Mouse (Mus musculus): ENCODE results near the gene Ino80b.
A peak's percentile ranks its signal among the peaks of the same experiment; 100 is the strongest.
"Not testable (repeated sequence)": the region's sequence is repeated elsewhere in the genome, so short reads cannot be mapped to it uniquely, and the experiment has no call there.

The Ino80b gene

GRCm38 (mm10) chr6:83125331-83125730 lies at the start of gene Ino80b:
Gene Ino80b (minus strand): TSS chr6:83125431.
- no peak for DNase-seq (ENCODE audit: low read depth)

- no peak for DNase-seq (ENCODE audit: low read depth)
These were observed 47.1 kb upstream of the Ino80b start for GRCm38 (mm10) chr6:83172240-83172920.

- no peak for DNase-seq (ENCODE audit: low read depth)
These were observed 45.8 kb upstream of the Ino80b start for GRCm38 (mm10) chr6:83171063-83171462.

DNA sequence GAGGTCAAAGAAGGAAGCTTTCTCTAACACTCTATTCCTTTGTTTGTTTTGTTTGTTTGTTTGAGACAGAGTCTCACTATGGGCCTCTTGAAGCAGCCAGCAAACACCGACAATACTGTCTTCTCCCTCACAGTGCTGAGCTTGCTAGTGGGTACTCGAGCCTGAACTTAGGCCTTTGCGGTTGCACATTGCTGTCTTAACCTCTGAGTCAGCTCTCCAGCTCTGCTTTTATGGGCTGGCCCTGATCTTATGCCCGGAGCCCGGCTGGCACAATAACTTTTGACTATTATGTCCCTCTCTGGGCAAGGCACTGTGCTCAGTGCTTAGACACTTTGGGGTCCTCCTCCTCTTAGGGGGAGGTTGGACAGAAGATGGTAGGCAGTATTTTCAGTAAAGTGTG lies 44.6 kb upstream of the Ino80b start:
- peak; percentile 22 for DNase-seq (ENCODE audit: low read depth)

DNA sequence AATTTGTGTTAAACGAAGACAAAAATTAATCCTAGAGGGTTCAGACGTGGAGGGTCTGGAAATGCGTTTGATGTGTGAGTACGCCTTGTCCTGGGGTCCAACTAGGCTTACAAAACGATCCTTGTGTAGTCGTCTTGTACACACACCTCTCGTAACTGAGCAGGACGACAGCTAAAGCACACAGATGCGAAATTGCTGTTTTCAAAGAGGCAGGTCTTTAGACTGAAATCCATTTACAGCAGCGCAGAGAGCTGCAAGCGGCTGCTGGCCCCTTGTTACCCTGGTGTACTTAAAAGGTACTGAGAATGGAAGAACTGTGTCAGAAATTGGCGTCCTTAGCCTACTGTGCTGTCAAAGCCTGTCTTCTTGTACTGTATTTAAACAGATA lies 41.0 kb upstream of the Ino80b start:
- no peak for DNase-seq (ENCODE audit: low read depth)

- peak; percentile 81 for DNase-seq (ENCODE audit: low read depth)
These were observed 40.5 kb upstream of the Ino80b start, which contains the start of gene Dctn1 for GRCm38 (mm10) chr6:83165607-83166242. Gene Dctn1 (plus strand): TSS chr6:83165920.

- DNase-seq (ENCODE audit: low read depth), result no peak
These were observed 39.9 kb upstream of the Ino80b start for GRCm38 (mm10) chr6:83165026-83165606.

DNA sequence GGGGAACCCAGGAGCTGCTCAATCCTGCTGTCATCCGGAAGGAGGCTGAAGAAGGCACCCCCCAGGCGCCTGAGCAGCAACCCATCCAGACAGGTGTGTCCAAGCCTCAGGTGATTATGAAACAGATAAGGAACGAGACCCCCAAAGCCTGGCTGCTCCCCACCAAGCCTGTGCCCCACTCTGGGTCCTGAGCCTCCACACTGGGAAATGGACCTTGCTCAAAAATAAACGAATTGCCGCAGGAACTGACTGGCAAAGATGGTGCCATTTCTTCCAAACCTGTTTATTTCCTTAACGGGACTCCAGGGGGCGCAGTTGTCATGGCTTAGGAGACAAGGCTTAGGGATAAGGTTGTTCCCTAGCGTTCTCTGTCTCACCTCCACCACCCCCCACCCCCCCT lies 37.5 kb upstream of the Ino80b start:
- peak; percentile 27 for DNase-seq (ENCODE audit: low read depth)

GRCm38 (mm10) chr6:83161921-83162641 lies 36.9 kb upstream of the Ino80b start:
- DNase-seq (ENCODE audit: low read depth), result no peak

DNA sequence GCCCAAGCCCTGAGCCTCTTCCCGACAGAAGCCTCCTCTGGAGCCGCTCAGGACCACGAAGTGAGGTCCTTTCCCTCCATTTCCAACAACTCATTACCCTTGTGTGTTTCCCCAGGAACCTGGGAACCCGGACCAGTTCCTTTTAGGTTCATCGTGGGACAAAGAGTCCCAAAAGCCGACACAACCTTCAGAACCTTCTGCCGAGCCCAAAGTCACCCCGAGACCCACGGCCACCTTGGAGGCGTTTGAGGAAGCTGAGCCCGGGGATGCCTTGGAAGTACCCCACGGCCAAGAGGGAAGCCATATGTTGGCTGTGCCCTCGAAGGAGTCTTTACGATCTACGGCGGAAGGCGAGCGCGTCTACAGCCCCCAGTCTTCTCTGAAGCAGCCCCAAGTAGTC lies 36.2 kb upstream of the Ino80b start:
- no peak for DNase-seq (ENCODE audit: low read depth)

GRCm38 (mm10) chr6:83159456-83159855 lies 34.2 kb upstream of the Ino80b start:
- DNase-seq (ENCODE audit: low read depth), result not testable (repeated sequence)

- no peak for DNase-seq (ENCODE audit: low read depth)
These were observed 31.0 kb upstream of the Ino80b start, which contains the start of the genes Wdr54 and 1700003E16Rik for GRCm38 (mm10) chr6:83156259-83156684. Gene Wdr54 (minus strand): TSS chr6:83156397. Gene 1700003E16Rik (plus strand): TSS chr6:83156404.

- no peak for DNase-seq (ENCODE audit: low read depth)
These were observed 30.5 kb upstream of the Ino80b start for GRCm38 (mm10) chr6:83155552-83156238.

GRCm38 (mm10) chr6:83153485-83153884 lies 28.3 kb upstream of the Ino80b start:
- no peak for DNase-seq (ENCODE audit: low read depth)

- no peak for DNase-seq (ENCODE audit: low read depth)
These were observed 27.8 kb upstream of the Ino80b start for GRCm38 (mm10) chr6:83153038-83153437.

GRCm38 (mm10) chr6:83151721-83152120 lies 26.5 kb upstream of the Ino80b start:
- no peak for DNase-seq (ENCODE audit: low read depth)

- DNase-seq (ENCODE audit: low read depth), result no peak
These were observed 22.0 kb upstream of the Ino80b start for GRCm38 (mm10) chr6:83147280-83147679.

- no peak for DNase-seq (ENCODE audit: low read depth)
These were observed 20.6 kb upstream of the Ino80b start for GRCm38 (mm10) chr6:83145805-83146204.

- no peak for DNase-seq (ENCODE audit: low read depth)
These were observed 20.0 kb upstream of the Ino80b start for GRCm38 (mm10) chr6:83145209-83145608.

DNA sequence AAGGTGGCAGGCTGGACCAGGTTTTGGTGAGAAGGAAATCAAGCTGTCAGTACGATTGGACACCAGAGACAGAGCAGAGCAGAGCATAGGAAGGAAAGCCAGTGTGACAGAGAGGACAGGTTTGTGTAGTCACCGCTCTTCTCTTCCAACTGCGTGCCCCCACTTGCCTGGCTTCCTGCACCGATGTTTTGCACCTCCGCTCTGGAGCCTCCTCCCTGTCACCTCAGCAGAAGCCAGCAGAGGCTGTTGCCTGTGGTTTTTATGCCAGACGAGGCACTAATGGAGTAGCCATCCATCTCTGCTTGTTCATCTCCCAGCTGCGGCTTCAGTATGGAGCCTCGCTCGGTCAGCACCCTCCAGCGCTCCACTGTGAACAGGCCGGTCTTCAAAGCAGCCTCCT lies 17.7 kb upstream of the Ino80b start:
- DNase-seq (ENCODE audit: low read depth), result no peak

GRCm38 (mm10) chr6:83142211-83142731 lies 17.0 kb upstream of the Ino80b start:
- DNase-seq (ENCODE audit: low read depth), result no peak

DNA sequence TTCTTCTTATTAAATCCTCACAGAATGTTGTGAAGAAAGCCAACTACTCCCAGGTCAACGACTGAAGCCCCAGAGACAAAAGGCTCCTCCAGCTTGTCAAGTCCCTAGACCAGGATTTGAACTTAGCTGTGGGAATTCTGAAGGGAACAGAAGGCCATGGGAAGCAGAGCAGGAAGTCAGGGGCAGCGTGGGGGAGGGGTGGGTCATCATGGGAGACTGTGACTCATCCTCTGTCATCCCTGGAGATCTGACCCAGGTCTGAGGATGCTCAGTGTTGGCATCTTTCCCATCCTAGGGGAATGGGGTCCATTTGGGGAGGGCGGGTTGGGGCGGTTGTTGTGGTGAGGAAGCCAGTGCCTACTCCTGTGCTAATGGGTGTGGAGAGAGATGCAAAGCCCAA lies 16.4 kb upstream of the Ino80b start:
- no peak for DNase-seq (ENCODE audit: low read depth)
